Mouse (Mus musculus): ENCODE measurements at regions not wholly inside any gene's neighbourhood (a gene's known extent, or its start where the extent isn't known, plus 50 kb on each side); places are given as distances from the start of the nearest gene placed in this dataset.

DNA sequence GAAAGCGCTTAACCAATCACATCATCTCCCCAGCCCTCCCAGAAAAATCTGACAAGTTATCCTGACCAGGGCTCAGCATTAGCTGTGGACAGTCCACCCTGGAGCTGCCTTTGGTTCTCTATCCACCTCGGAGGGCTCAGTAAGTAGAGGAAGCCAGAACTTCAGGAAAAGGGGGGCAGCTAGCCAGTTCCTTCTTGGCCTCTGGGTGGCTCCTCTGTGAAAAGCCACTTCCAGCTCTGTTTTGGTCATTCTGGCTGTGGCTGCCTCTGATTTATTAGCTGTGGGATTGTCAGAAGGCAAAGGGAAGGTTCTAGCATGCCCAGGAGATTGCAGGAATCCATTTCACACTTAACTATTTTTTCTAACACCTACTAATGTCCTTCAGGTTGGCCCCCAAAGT, 59.6 kb upstream of the Cux1 start:
- in situ Hi-C loops (cut with MboI; ENCODE audit: low sequenced_read_pairs in 2 of 2, unreplicated experiment in 2 of 2) = no loop called here

DNA sequence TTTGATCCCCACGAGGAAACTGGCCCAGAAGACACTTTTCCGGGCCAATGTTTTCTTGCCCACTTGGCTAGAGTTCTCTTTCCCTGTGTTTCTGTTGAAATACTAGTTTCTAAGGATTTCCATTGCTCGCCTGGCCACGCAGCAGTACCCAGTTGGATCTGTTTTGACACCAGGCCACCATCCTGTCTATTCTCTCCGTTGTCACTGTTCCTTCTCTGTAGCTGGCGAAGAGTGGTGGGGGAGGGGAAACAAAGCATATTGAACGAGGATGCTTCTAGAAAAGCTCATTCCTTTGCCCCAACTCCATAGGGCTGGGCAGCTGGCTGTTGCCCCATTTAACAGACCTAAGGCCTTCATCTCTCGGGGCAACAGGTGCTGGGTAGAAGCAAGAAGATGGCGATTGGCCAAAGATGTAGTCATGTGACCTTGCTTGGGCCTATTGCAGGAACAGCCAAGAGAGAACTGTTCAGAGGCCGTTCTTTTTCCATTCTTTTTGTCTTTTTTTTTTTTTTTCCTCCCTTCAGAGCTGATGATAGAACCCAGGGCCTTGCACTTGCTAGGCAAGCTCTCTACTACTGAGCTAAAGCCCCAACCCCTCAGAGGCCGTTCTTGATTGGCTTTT, 60.5 kb upstream of the Cux1 start:
- Histone ChIP-seq H3K36me3 (ENCODE audit: control insufficient read depth, insufficient read depth, low read length, poor library complexity, severe bottlenecking) (no peaks in the 10 kb centered on the region), H3K27ac (ENCODE audit: insufficient read depth, low read depth, low read length, poor library complexity, severe bottlenecking) (no peak overlapping the region), H3K4me1 (ENCODE audit: control insufficient read depth in 2 of 2, insufficient read depth in 2 of 2, low read length in 2 of 2, poor library complexity in 1 of 2) (peaks cover 2 to 8% of the 10 kb centered on the region in 2 experiments; a peak in 2 of 4 replicates), H3K9ac (ENCODE audit: insufficient read depth, low read depth, low read length, poor library complexity, severe bottlenecking) (0 out of 2 replicates have a peak overlapping the region, but pooled peaks have one; percentile 21), H3K4me3 (ENCODE audit: insufficient read depth in 1 of 2, low read depth in 1 of 2, low read length in 2 of 2, poor library complexity in 1 of 2, severe bottlenecking in 1 of 2) (no peak overlapping the region), H3K9me3 (ENCODE audit: control insufficient read depth, insufficient read depth, low read depth, low read length) (no peaks in the 10 kb centered on the region)
- DNase-seq (ENCODE audit: low read depth, low spot score) = no peak
- in situ Hi-C loops (cut with MboI; ENCODE audit: low sequenced_read_pairs in 2 of 2, unreplicated experiment in 2 of 2) = no loop called here
- TF ChIP-seq HCFC1 (IDR thresholded peaks at IDR 0.05; ENCODE audit: borderline replicate concordance, insufficient read depth, low read length) (no peak), CHD2 (IDR thresholded peaks at IDR 0.05; ENCODE audit: low read depth, low read length) (0 out of 2 replicates have a peak, but pooled peaks have one; percentile 26), ZNF384 (IDR thresholded peaks at IDR 0.05; ENCODE audit: low read depth, low read length) (0 out of 2 replicates have a peak, but pooled peaks have one; percentile 7)

More for the DNA sequence above, 59.6 kb upstream of the Cux1 start:
- Histone ChIP-seq H3K27ac (ENCODE audit: insufficient read depth, low read depth, low read length, poor library complexity, severe bottlenecking) (no peak overlapping the region), H3K4me3 (ENCODE audit: insufficient read depth in 1 of 2, low read depth in 1 of 2, low read length in 2 of 2, poor library complexity in 1 of 2, severe bottlenecking in 1 of 2) (no peak overlapping the region), H3K4me1 (ENCODE audit: control insufficient read depth in 2 of 2, insufficient read depth in 2 of 2, low read length in 2 of 2, poor library complexity in 1 of 2) (peaks cover 2 to 10% of the 10 kb centered on the region in 2 experiments; a peak in 2 of 4 replicates), H3K9me3 (ENCODE audit: control insufficient read depth, insufficient read depth, low read depth, low read length) (no peaks in the 10 kb centered on the region), H3K36me3 (ENCODE audit: control insufficient read depth, insufficient read depth, low read length, poor library complexity, severe bottlenecking) (no peaks in the 10 kb centered on the region), H3K9ac (ENCODE audit: insufficient read depth, low read depth, low read length, poor library complexity, severe bottlenecking) (no peak overlapping the region)
- DNase-seq (ENCODE audit: low read depth, low spot score) = no peak
- no peak for TF ChIP-seq ZNF384 (IDR thresholded peaks at IDR 0.05; ENCODE audit: low read depth, low read length)
- TF ChIP-seq ZC3H11A (IDR thresholded peaks at IDR 0.05; ENCODE audit: borderline replicate concordance, low read depth, low read length) = no peak
- TF ChIP-seq MAFK (IDR thresholded peaks at IDR 0.05; ENCODE audit: insufficient read depth, low read depth, low read length) = no peak
- TF ChIP-seq CHD2 (IDR thresholded peaks at IDR 0.05; ENCODE audit: low read depth, low read length) = no peak
- no peak for TF ChIP-seq HCFC1 (IDR thresholded peaks at IDR 0.05; ENCODE audit: borderline replicate concordance, insufficient read depth, low read length)

DNA sequence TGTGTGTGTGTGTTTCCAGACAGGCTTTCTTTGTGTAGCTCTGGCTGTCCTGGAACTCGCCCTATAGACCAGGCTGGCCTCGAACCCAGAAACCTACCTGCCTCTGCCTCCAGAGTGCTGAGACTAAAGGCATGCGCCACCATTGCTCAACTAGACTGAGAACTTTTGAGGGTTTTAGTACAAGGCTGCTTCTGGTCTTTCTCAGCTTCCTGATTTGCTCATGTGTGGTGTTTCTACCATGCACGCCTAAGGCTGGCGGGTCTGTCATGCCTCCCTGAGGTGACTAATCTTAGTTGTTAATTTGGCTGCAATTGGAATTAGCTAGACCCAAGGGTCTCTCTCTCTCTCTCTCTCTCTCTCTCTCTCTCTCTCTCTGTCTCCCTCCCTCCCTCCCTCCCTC, 61.2 kb upstream of the Cux1 start:
- TF ChIP-seq ZNF384 (IDR thresholded peaks at IDR 0.05; ENCODE audit: low read depth, low read length) = no peak
- TF ChIP-seq CHD2 (IDR thresholded peaks at IDR 0.05; ENCODE audit: low read depth, low read length) = no peak
- TF ChIP-seq MAFK (IDR thresholded peaks at IDR 0.05; ENCODE audit: insufficient read depth, low read depth, low read length) = no peak
- Histone ChIP-seq H3K27ac (ENCODE audit: insufficient read depth, low read depth, low read length, poor library complexity, severe bottlenecking) (no peak overlapping the region), H3K9ac (ENCODE audit: insufficient read depth, low read depth, low read length, poor library complexity, severe bottlenecking) (no peak overlapping the region), H3K9me3 (ENCODE audit: control insufficient read depth, insufficient read depth, low read depth, low read length) (no peaks in the 10 kb centered on the region), H3K36me3 (ENCODE audit: control insufficient read depth, insufficient read depth, low read length, poor library complexity, severe bottlenecking) (no peaks in the 10 kb centered on the region), H3K4me1 (ENCODE audit: control insufficient read depth in 2 of 2, insufficient read depth in 2 of 2, low read length in 2 of 2, poor library complexity in 1 of 2) (peaks cover 0 to 6% of the 10 kb centered on the region in 2 experiments; a peak in 2 of 4 replicates), H3K4me3 (ENCODE audit: insufficient read depth in 1 of 2, low read depth in 1 of 2, low read length in 2 of 2, poor library complexity in 1 of 2, severe bottlenecking in 1 of 2) (no peak overlapping the region)
- DNase-seq (ENCODE audit: low read depth, low spot score) = no peak
- in situ Hi-C loops (cut with MboI; ENCODE audit: low sequenced_read_pairs in 2 of 2, unreplicated experiment in 2 of 2) = no loop called here

DNA sequence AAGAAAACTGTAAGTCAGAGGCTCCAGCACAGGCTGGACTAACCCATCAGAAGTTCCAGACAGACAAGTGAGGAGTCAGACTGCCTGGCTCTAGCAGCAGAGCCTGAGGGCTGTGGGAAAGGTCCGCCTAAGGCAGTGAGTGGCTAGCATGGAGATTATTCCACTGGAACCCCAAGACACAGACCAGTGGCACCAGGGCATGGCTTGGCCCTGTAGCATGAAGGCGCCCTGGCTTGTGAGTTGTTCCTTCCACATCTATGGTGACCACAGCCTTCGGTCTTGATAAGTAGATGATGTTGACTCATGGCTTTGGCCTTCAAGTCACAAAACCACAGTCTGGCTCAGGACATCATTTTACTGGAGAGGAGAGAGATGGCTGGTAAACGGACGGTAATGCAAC, 60.7 kb upstream of the Myl10 start:
- in situ Hi-C loops (cut with MboI; ENCODE audit: low sequenced_read_pairs in 2 of 2, unreplicated experiment in 2 of 2) = no loop called here
- Histone ChIP-seq H3K4me3 (ENCODE audit: insufficient read depth in 1 of 2, low read depth in 1 of 2, low read length in 2 of 2, poor library complexity in 1 of 2, severe bottlenecking in 1 of 2) (no peak overlapping the region), H3K9ac (ENCODE audit: insufficient read depth, low read depth, low read length, poor library complexity, severe bottlenecking) (no peak overlapping the region), H3K4me1 (ENCODE audit: control insufficient read depth in 2 of 2, insufficient read depth in 2 of 2, low read length in 2 of 2, poor library complexity in 1 of 2) (peaks cover 0 to 13% of the 10 kb centered on the region in 2 experiments; a peak in 2 of 4 replicates), H3K9me3 (ENCODE audit: control insufficient read depth, insufficient read depth, low read depth, low read length) (no peaks in the 10 kb centered on the region), H3K27ac (ENCODE audit: insufficient read depth, low read depth, low read length, poor library complexity, severe bottlenecking) (no peak overlapping the region), H3K36me3 (ENCODE audit: control insufficient read depth, insufficient read depth, low read length, poor library complexity, severe bottlenecking) (no peaks in the 10 kb centered on the region)
- no peak for DNase-seq (ENCODE audit: low read depth, low spot score)
- TF ChIP-seq MAFK (IDR thresholded peaks at IDR 0.05; ENCODE audit: insufficient read depth, low read depth, low read length) = no peak
- no peak for TF ChIP-seq HCFC1 (IDR thresholded peaks at IDR 0.05; ENCODE audit: borderline replicate concordance, insufficient read depth, low read length)

DNA sequence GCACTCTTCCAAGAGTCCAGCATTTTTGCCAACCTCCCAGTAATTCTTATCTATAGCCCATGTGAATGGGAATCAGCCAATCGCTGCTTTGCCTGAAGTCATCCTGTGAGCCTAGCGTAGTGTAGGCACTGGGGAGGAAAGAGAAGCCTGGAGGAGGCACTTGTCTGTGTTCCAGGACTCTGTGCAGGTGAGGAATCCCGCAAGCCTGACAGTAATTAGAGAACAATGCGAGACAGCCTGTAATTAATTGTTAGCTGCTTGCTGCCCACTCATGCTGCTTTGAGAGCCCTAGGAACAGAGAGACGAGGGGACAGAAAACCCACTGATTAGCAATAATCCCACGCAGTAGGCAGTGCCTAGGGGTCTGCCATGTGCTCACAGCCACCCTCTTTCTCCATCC, 59.0 kb upstream of the Myl10 start:
- Histone ChIP-seq H3K9me3 (ENCODE audit: control insufficient read depth, insufficient read depth, low read depth, low read length) (no peaks in the 10 kb centered on the region), H3K9ac (ENCODE audit: insufficient read depth, low read depth, low read length, poor library complexity, severe bottlenecking) (no peak overlapping the region), H3K27ac (ENCODE audit: insufficient read depth, low read depth, low read length, poor library complexity, severe bottlenecking) (no peak overlapping the region), H3K4me1 (ENCODE audit: control insufficient read depth in 2 of 2, insufficient read depth in 2 of 2, low read length in 2 of 2, poor library complexity in 1 of 2) (0 out of 4 replicates have a peak, but pooled peaks cover 0 to 8% of the 10 kb centered on the region in 2 experiments), H3K4me3 (ENCODE audit: insufficient read depth in 1 of 2, low read depth in 1 of 2, low read length in 2 of 2, poor library complexity in 1 of 2, severe bottlenecking in 1 of 2) (no peak overlapping the region), H3K36me3 (ENCODE audit: control insufficient read depth, insufficient read depth, low read length, poor library complexity, severe bottlenecking) (no peaks in the 10 kb centered on the region)
- in situ Hi-C loops (cut with MboI; ENCODE audit: low sequenced_read_pairs in 2 of 2, unreplicated experiment in 2 of 2) = no loop called here
- TF ChIP-seq ZNF384 (IDR thresholded peaks at IDR 0.05; ENCODE audit: low read depth, low read length) (no peak), MAFK (IDR thresholded peaks at IDR 0.05; ENCODE audit: insufficient read depth, low read depth, low read length) (no peak), CHD2 (IDR thresholded peaks at IDR 0.05; ENCODE audit: low read depth, low read length) (no peak), ZC3H11A (IDR thresholded peaks at IDR 0.05; ENCODE audit: borderline replicate concordance, low read depth, low read length) (no peak), HCFC1 (IDR thresholded peaks at IDR 0.05; ENCODE audit: borderline replicate concordance, insufficient read depth, low read length) (no peak)
- no peak for DNase-seq (ENCODE audit: low read depth, low spot score)

Data from ES-E14 (cell line).